Comparison of ENCODE assay signal across 9 mouse cellular contexts in genomic region chr7:121549329-121550022, GRCm38 (mm10).
DNase-seq lines count a peak whose midpoint lies in the region; ATAC-seq lines count a peak whose summit lies in the region.
"Had no signal": no experiment of that assay in that cellular context is flagged by ENCODE, and none has a peak within 500 bp of the region (broad histone marks: within the 10 kb centered on the region; RNA-seq: fewer than 3 reads in every experiment).

No protein-coding gene starts in this region.

- H3K4me1 ChIP-seq in kidney, embryonic 15.5 days, result no peaks in the 10 kb centered on the region
- H3K4me1 ChIP-seq in forebrain, embryonic 12.5 days, result peaks cover 13% of the 10 kb centered on the region; the same call in 1 of the 2 replicates
- peaks cover 10% of the 10 kb centered on the region for H3K4me1 ChIP-seq in neural tube, embryonic 13.5 days (replicated peaks)
- H3K4me1 ChIP-seq: liver, embryonic 13.5 days had no signal

- no peaks in the 10 kb centered on the region for H3K9me3 ChIP-seq in kidney, embryonic 15.5 days (replicated peaks)
- H3K9me3 ChIP-seq in forebrain, embryonic 12.5 days, result no peaks in the 10 kb centered on the region
- no peaks in the 10 kb centered on the region for H3K9me3 ChIP-seq in neural tube, embryonic 13.5 days
- H3K9me3 ChIP-seq: liver, embryonic 13.5 days had no signal

- H3K9ac ChIP-seq in kidney, embryonic 15.5 days, result no peak overlapping the region
- no peak overlapping the region for H3K9ac ChIP-seq in forebrain, embryonic 12.5 days
- H3K9ac ChIP-seq in neural tube, embryonic 13.5 days, result no peak overlapping the region
- H3K9ac ChIP-seq: liver, embryonic 13.5 days had no signal

- WGBS in kidney, embryonic 15.5 days, result 50% methylated on average over 18 of the region's 18 CpGs
- WGBS in forebrain, embryonic 12.5 days, result 23% methylated on average over 18 of the region's 18 CpGs
- 31% methylated on average over 18 of the region's 18 CpGs for WGBS in neural tube, embryonic 13.5 days

- no peak overlapping the region for H3K27ac ChIP-seq in kidney, embryonic 15.5 days
- peak overlapping the region; percentile 57 for H3K27ac ChIP-seq in forebrain, embryonic 12.5 days
- H3K27ac ChIP-seq in neural tube, embryonic 13.5 days (replicated peaks), result no peak overlapping the region
- H3K27ac ChIP-seq: liver, embryonic 13.5 days had no signal

- peak; percentile 41 for DNase-seq in kidney, adult 18-20 months
- peak; percentile 25 to 67 for DNase-seq in kidney, postnatal 25 days
- no peak for DNase-seq in c-Kit-positive CD71-positive TER-119-positive erythroid progenitor cells, embryonic 14.5 days (ENCODE audit: low spot score)
- no peak for DNase-seq in thymus, postnatal 36 days
- DNase-seq: liver, embryonic 13.5 days had no signal

- no peak overlapping the region for H3K4me2 ChIP-seq in kidney, embryonic 15.5 days
- peak overlapping the region; percentile 1; the same call in 1 of the 2 replicates for H3K4me2 ChIP-seq in forebrain, embryonic 12.5 days
- H3K4me2 ChIP-seq in neural tube, embryonic 13.5 days, result peak overlapping the region; percentile 22
- H3K4me2 ChIP-seq: liver, embryonic 13.5 days had no signal

- H3K36me3 ChIP-seq in kidney, embryonic 15.5 days, result no peaks in the 10 kb centered on the region
- H3K36me3 ChIP-seq in forebrain, embryonic 12.5 days (replicated peaks), result no peaks in the 10 kb centered on the region
- no peaks in the 10 kb centered on the region for H3K36me3 ChIP-seq in neural tube, embryonic 13.5 days
- H3K36me3 ChIP-seq: liver, embryonic 13.5 days had no signal

- H3K27me3 ChIP-seq in kidney, embryonic 15.5 days, result no peaks in the 10 kb centered on the region
- H3K27me3 ChIP-seq in forebrain, embryonic 12.5 days, result peaks cover 23% of the 10 kb centered on the region
- H3K27me3 ChIP-seq in neural tube, embryonic 13.5 days, result no peaks in the 10 kb centered on the region
- H3K27me3 ChIP-seq: liver, embryonic 13.5 days had no signal

- no peak for ATAC-seq in kidney, embryonic 15.5 days (replicated peaks; ENCODE audit: low FRiP score)
- peak; percentile 96 for ATAC-seq in forebrain, embryonic 12.5 days (ENCODE audit: low FRiP score)
- ATAC-seq in neural tube, embryonic 13.5 days (ENCODE audit: low read depth), result peak; percentile 59; the same call in 1 of the 2 replicates
- ATAC-seq in inflammation-experienced regulatory T-cells, adult 6 months, result no peak

- H3K4me3 ChIP-seq in kidney, embryonic 15.5 days (replicated peaks), result no peak overlapping the region
- H3K4me3 ChIP-seq in forebrain, embryonic 12.5 days (replicated peaks), result no peak overlapping the region
- H3K4me3 ChIP-seq in neural tube, embryonic 13.5 days, result no peak overlapping the region
- H3K4me3 ChIP-seq: liver, embryonic 13.5 days had no signal

Comparison
In these comparisons a context has a peak if more than half of its experiments do, and no peak if none do; other contexts are left out.
1. DNase-seq: peak in kidney, adult 18-20 months (single experiment) and kidney, postnatal 25 days (2 of 2); none in c-Kit-positive CD71-positive TER-119-positive erythroid progenitor cells, embryonic 14.5 days (single experiment) and thymus, postnatal 36 days (0 of 2).
2. ATAC-seq: peak in forebrain, embryonic 12.5 days (single experiment) and neural tube, embryonic 13.5 days (single experiment); none in kidney, embryonic 15.5 days (single experiment) and inflammation-experienced regulatory T-cells, adult 6 months (single experiment).